ENCODE assay signal across 8 mouse cellular contexts in the genomic region with DNA sequence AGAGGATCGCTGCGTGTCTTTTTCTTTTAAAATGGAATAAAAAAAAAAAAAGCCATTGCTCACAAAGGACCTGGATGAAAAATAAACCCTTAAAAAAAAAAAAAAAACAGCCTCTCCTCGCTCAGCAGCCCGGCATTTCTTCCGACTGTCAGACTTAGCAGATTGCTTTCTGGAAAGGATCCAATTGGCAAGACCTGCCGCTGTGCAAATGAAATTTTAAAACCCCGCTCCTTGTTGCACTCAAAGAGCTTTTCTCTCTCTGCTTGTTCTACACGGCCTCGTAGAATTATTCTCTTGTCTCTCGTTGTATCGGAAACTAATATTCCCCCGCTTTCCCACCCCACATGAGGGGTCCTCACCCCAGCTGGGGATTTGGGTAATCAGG.
DNase-seq lines count a peak whose midpoint lies in the region; ATAC-seq lines count a peak whose summit lies in the region.

No protein-coding gene starts in this region.

- H3K4me1 ChIP-seq in midbrain, embryonic 16.5 days (ENCODE audit: control insufficient read depth, insufficient read depth, low read length), result peaks cover 24% of the 10 kb centered on the region

- H3K9me3 ChIP-seq in midbrain, embryonic 16.5 days (replicated peaks; ENCODE audit: control insufficient read depth, low read length, poor library complexity, severe bottlenecking), result no peaks in the 10 kb centered on the region

- ATAC-seq in common myeloid progenitor, adult 5-6 weeks (replicated peaks; ENCODE audit: low read depth, poor library complexity, severe bottlenecking), result 0 out of 2 replicates have a peak, but pooled peaks have one; percentile 36
- peak; percentile 21; the same call in 1 of the 2 replicates for ATAC-seq in midbrain, embryonic 16.5 days

- H3K27me3 ChIP-seq in midbrain, embryonic 16.5 days (ENCODE audit: control insufficient read depth, insufficient read depth, low read depth, low read length), result no peaks in the 10 kb centered on the region

- H3K4me2 ChIP-seq in midbrain, embryonic 16.5 days (ENCODE audit: low read length), result peak overlapping the region; percentile 46

- peak overlapping the region; percentile 52; the same call in 1 of the 2 replicates for H3K9ac ChIP-seq in midbrain, embryonic 16.5 days (ENCODE audit: low read depth, low read length)

- intact Hi-C loops in heart, postnatal 10 days (cut with DNase I), result no loop called here

- 34% methylated on average over 12 of the region's 12 CpGs for WGBS in midbrain, embryonic 16.5 days

- H3K36me3 ChIP-seq in midbrain, embryonic 16.5 days (ENCODE audit: control insufficient read depth, insufficient read depth, low read length), result no peaks in the 10 kb centered on the region

- H3K4me3 ChIP-seq in midbrain, embryonic 16.5 days (ENCODE audit: low read depth, low read length), result no peak overlapping the region

- peak; percentile 14 for DNase-seq in adrenal gland, postnatal 14 days
- no peak for DNase-seq in adrenal gland, adult 18-20 months (ENCODE audit: low spot score in 2 of 2)
- DNase-seq in heart, postnatal 10 days, result peak; percentile 44 to 52
- peak; percentile 35 for DNase-seq in layer of hippocampus, adult 9-11 months
- no peak for DNase-seq in natural killer cell, adult 2 months (ENCODE audit: low spot score in 2 of 2)
- DNase-seq in retina, postnatal 1 day, result no peak

- peak overlapping the region; percentile 89 for H3K27ac ChIP-seq in midbrain, embryonic 16.5 days (ENCODE audit: low read length)

Comparison
In these comparisons a context has a peak if more than half of its experiments do, and no peak if none do; other contexts are left out.
1. DNase-seq: peak in adrenal gland, postnatal 14 days (single experiment), heart, postnatal 10 days (2 of 2) and layer of hippocampus, adult 9-11 months (single experiment); none in adrenal gland, adult 18-20 months (0 of 2), natural killer cell, adult 2 months (0 of 2) and retina, postnatal 1 day (single experiment).